Mouse (Mus musculus): ENCODE data around the gene Cabin1. TPM values are rescaled to one million over a fixed set of nuclear protein-coding genes. Genes with fewer than 3 reads are reported as not detected.

Gene Cabin1
- total and polyA plus RNA-seq, 3 experiments, result 27.2 to 115 (median 54.9) TPM

GRCm38 (mm10) chr10:75677571-75677970 is 86.6 kb downstream of the Cabin1 start:
- H3K4me1 ChIP-seq (ENCODE audit: control insufficient read depth in 1 of 2, insufficient read depth in 2 of 2, low read length in 2 of 2), result no peaks in the 10 kb centered on the region
- H3K79me2 ChIP-seq (ENCODE audit: control insufficient read depth, insufficient read depth, low read length, poor library complexity), result no peaks in the 10 kb centered on the region
- no peaks in the 10 kb centered on the region for H3K27me3 ChIP-seq (ENCODE audit: control insufficient read depth in 1 of 2, insufficient read depth in 2 of 2, low read length in 2 of 2)
- no peaks in the 10 kb centered on the region for H3K9me3 ChIP-seq (replicated peaks; ENCODE audit: insufficient read depth, low read length)
- no peak for DNase-seq (ENCODE audit: low read depth, low spot score)
- H3K9ac ChIP-seq (ENCODE audit: control insufficient read depth, low read depth, low read length, poor library complexity, severe bottlenecking), result no peak overlapping the region
- no peak overlapping the region for H3K4me3 ChIP-seq (ENCODE audit: control insufficient read depth in 1 of 2, insufficient read depth in 1 of 2, low read depth in 2 of 2, low read length in 2 of 2)
- peaks cover 0 to 6% of the 10 kb centered on the region in 2 experiments; a peak in 2 of 4 replicates for H3K36me3 ChIP-seq (ENCODE audit: control insufficient read depth in 1 of 2, insufficient read depth in 2 of 2, low read length in 2 of 2)
- no peak overlapping the region for H3K27ac ChIP-seq (ENCODE audit: control insufficient read depth, low read depth, low read length)
- TF ChIP-seq POLR2AphosphoS2 (IDR thresholded peaks at IDR 0.05; ENCODE audit: low read length) (no peak), BHLHE40 (IDR thresholded peaks at IDR 0.05; ENCODE audit: borderline replicate concordance, low read depth, low read length) (no peak), ZNF384 (IDR thresholded peaks at IDR 0.05; ENCODE audit: low read depth, low read length) (no peak), USF1 (IDR thresholded peaks at IDR 0.05; ENCODE audit: low read depth, low read length) (no peak), GABPA (IDR thresholded peaks at IDR 0.05; ENCODE audit: low read depth, low read length) (no peak), EP300 (IDR thresholded peaks at IDR 0.05; ENCODE audit: low read depth in 1 of 2, low read length in 2 of 2) (no peak), TAL1 (IDR thresholded peaks at IDR 0.05; ENCODE audit: low read length) (no peak), USF2 (IDR thresholded peaks at IDR 0.05; ENCODE audit: borderline replicate concordance in 1 of 2, insufficient read depth in 1 of 2, low read depth in 1 of 2, low read length in 2 of 2) (no peak), ZMIZ1 (IDR thresholded peaks at IDR 0.05; ENCODE audit: low read depth, low read length) (no peak), POLR2AphosphoS5 (IDR thresholded peaks at IDR 0.05; ENCODE audit: borderline replicate concordance, low read depth, low read length) (no peak), POLR2A (IDR thresholded peaks at IDR 0.05; ENCODE audit: control insufficient read depth in 1 of 2, insufficient read depth in 1 of 2, low read depth in 1 of 2, low read length in 2 of 2, poor library complexity in 1 of 2) (no peak)

DNA sequence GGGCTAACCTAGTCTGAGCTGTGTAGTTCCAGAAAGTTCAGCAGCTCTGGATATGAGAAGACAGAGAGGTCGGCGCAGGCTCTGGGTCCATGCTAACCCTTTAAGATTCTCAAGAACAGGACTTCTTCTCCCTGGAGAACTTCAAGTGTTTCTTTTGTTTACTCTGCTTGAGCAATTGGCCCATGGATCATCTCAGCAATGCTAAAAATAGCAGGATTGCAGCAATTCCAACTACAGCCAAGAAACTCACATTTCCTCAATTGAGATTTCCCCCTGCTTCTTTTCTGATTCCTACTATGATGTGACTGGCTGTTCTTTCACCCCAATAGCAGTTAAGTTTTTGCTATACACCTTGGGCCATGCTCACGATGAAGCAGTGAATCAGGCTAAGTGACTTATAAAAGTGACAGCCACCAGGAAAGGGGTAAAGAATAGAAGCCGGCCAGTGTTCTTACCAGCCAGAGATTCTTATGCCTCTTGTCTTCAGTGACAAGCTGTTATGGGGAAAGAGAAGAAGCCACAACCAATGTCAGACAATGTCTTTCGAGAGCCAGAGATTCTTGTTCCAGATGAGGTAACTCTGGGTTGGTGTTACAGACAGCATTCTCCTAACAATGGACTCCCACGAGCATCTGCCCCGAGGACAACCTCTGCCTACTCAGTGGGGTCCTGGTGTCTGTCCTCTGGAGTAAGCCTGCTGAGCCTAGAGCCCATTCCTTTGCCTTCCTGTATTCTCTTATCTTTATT is 87.1 kb downstream of the Cabin1 start:
- TF ChIP-seq GATA1 (IDR thresholded peaks at IDR 0.05; ENCODE audit: low read depth, low read length), result no peak
- TF ChIP-seq SIN3A (IDR thresholded peaks at IDR 0.05; ENCODE audit: low read length), result no peak
- no peak for TF ChIP-seq E2F4 (IDR thresholded peaks at IDR 0.05; ENCODE audit: borderline replicate concordance, low read depth, low read length)
- DNase-seq (ENCODE audit: low read depth, low spot score), result no peak
- no peaks in the 10 kb centered on the region for H3K9me3 ChIP-seq (replicated peaks; ENCODE audit: insufficient read depth, low read length)
- H3K36me3 ChIP-seq (ENCODE audit: control insufficient read depth in 1 of 2, insufficient read depth in 2 of 2, low read length in 2 of 2), result peaks cover 0 to 6% of the 10 kb centered on the region in 2 experiments; a peak in 2 of 4 replicates
- H3K9ac ChIP-seq (ENCODE audit: control insufficient read depth, low read depth, low read length, poor library complexity, severe bottlenecking), result no peak overlapping the region
- H3K27me3 ChIP-seq (ENCODE audit: control insufficient read depth in 1 of 2, insufficient read depth in 2 of 2, low read length in 2 of 2), result no peaks in the 10 kb centered on the region
- no peaks in the 10 kb centered on the region for H3K79me2 ChIP-seq (ENCODE audit: control insufficient read depth, insufficient read depth, low read length, poor library complexity)
- no peaks in the 10 kb centered on the region for H3K4me1 ChIP-seq (ENCODE audit: control insufficient read depth in 1 of 2, insufficient read depth in 2 of 2, low read length in 2 of 2)
- no peak overlapping the region for H3K27ac ChIP-seq (ENCODE audit: control insufficient read depth, low read depth, low read length)
- no peak overlapping the region for H3K4me3 ChIP-seq (ENCODE audit: control insufficient read depth in 1 of 2, insufficient read depth in 1 of 2, low read depth in 2 of 2, low read length in 2 of 2)
